Mouse (Mus musculus) embryonic facial prominence, embryonic 14.5 days (tissue): ENCODE measurements around the gene Apoa5. TPM values are rescaled to one million over a fixed set of nuclear protein-coding genes. Genes with fewer than 3 reads are reported as not detected.

ENCODE experiments used
- ATAC-seq: fragments of 200-750 bp; cut with Nextera tagmentation; 2 replicates; pipeline ENCODE4 v1.8.0; 2017; ENCODE audit warnings: low read depth, moderate number of reproducible peaks, moderate TSS enrichment
- DNase-seq: peaks from one replicate; pipeline ENCODE4 v3.0.0-alpha.2; 2015; ENCODE audit warnings: low spot score
- H3K27ac ChIP-seq: fragments of 300-500 bp; sonication (generic); replicated peaks from 2 replicates; pipeline ENCODE4 v1.5.1; 2014; ENCODE audit warnings: low read depth, mild to moderate bottlenecking, low read length, moderate library complexity
- H3K27me3 ChIP-seq: fragments of 300-500 bp; sonication (generic); replicated peaks from 2 replicates; pipeline ENCODE4 v1.6.1; 2014; ENCODE audit warnings: low read length; ENCODE audit not compliant: control insufficient read depth, insufficient read depth
- H3K36me3 ChIP-seq: fragments of 300-500 bp; sonication (generic); 2 replicates; pipeline ENCODE4 v1.6.1; 2014; ENCODE audit warnings: low read length, mixed read lengths; ENCODE audit not compliant: control insufficient read depth, insufficient read depth
- H3K4me1 ChIP-seq: fragments of 300-500 bp; sonication (generic); 2 replicates; pipeline ENCODE4 v1.6.1; 2014; ENCODE audit warnings: antibody characterized with exemption, low read length; ENCODE audit not compliant: control insufficient read depth, insufficient read depth
- H3K4me2 ChIP-seq: fragments of 300-500 bp; sonication (generic); 2 replicates; pipeline ENCODE4 v1.6.1; 2014; ENCODE audit warnings: low read depth, mild to moderate bottlenecking, low read length, moderate library complexity, mixed read lengths
- H3K4me3 ChIP-seq: fragments of 300-500 bp; sonication (generic); 2 replicates; pipeline ENCODE4 v1.5.1; 2014; ENCODE audit warnings: low read depth, mild to moderate bottlenecking, low read length
- H3K9ac ChIP-seq: fragments of 300-500 bp; sonication (generic); 2 replicates; pipeline ENCODE4 v1.6.1; 2014; ENCODE audit warnings: low read depth, mild to moderate bottlenecking, low read length, moderate library complexity, mixed read lengths
- H3K9me3 ChIP-seq: fragments of 300-500 bp; sonication (generic); 2 replicates; pipeline ENCODE4 v1.6.1; 2016; ENCODE audit warnings: low read length; ENCODE audit not compliant: control insufficient read depth
- WGBS: fragments of 180-500 bp; shearing (Covaris S2); extraction: QIAGEN DNeasy Blood & Tissue Kit; methylation state at CpG from one replicate; pipeline ENCODE4 v1.1.7; 2014; 5-methylcytosine and 5-hydroxymethylcytosine counted together
- polyA plus RNA-seq: library from polyadenylated mRNA; unstranded; fragments of >200 nt; fragmentation: Nextera tagmentation; extraction: Ambion mirVana; gene quantifications from 2 replicates; pipeline ENCODE4 v1.2.1, GENCODE M21; 2014

Apoa5 gene
- polyA plus RNA-seq, 1 experiment from 2014 or later, result not detected

DNA sequence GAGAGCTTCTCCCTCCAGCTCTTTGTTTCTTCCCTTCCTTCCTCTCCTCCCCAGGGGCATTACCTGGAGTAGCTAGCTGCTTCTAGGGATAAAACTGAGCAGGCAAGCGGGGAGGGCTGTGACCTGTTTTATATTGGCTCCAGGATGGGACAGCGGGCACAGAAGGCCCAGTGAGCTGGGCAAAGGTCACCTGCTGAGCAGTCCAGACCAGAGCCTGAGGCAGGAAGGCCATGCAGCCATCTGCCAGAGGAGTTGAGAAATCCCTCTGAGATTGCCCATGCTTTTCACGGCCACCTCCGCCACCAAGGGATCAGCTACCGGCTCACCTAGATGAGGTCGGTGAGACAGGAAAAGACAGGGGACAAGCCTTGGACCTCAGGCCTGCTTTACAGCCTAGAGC is 33.2 kb upstream of the Apoa5 start:
- H3K27ac ChIP-seq, result no peak overlapping the region
- H3K9me3 ChIP-seq, result no peaks in the 10 kb centered on the region
- H3K4me1 ChIP-seq, result no peaks in the 10 kb centered on the region
- DNase-seq (no peak), ATAC-seq (no peak)
- no peak overlapping the region for H3K9ac ChIP-seq
- H3K27me3 ChIP-seq, result no peaks in the 10 kb centered on the region
- no peaks in the 10 kb centered on the region for H3K36me3 ChIP-seq
- WGBS, result 85% methylated on average over 6 of the region's 6 CpGs
- H3K4me3 ChIP-seq, result no peak overlapping the region
- H3K4me2 ChIP-seq, result no peak overlapping the region

GRCm38 (mm10) chr9:46235596-46235648 is 33.0 kb upstream of the Apoa5 start, which contains the start of gene Apoc3:
Gene Apoc3, minus strand, starts transcription at chr9:46235636.
- no peak within 1 kb of the TSS for H3K4me2 ChIP-seq
- no peaks in the 10 kb centered on the region for H3K9me3 ChIP-seq
- no peak for DNase-seq
- no peak within 1 kb of the TSS for H3K4me3 ChIP-seq
- H3K27me3 ChIP-seq, result no peaks in the 10 kb centered on the region
- no peak for ATAC-seq
- H3K9ac ChIP-seq, result no peak within 1 kb of the TSS
- no peaks in the 10 kb centered on the region for H3K36me3 ChIP-seq
- H3K4me1 ChIP-seq, result no peaks in the 10 kb centered on the region
- no peak within 1 kb of the TSS for H3K27ac ChIP-seq

DNA sequence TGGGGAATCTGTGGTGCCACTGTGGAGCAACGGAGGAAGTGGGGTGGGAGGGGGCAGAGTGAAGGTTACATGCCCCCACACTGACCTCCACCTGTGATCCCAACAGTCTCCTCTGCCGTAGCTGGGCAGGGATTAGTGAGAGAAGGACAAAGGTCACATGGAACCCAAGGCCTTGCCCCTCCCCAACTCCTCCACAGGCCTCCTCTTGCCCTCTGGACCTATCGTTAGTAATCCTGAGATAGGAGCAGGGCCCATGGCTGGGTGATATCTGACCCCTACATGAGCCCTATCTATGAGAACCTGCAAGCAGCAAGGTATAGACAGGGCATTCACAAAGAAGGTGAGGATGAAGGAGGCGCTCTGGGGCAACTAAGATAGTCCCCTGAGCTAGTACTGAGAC is 32.8 kb upstream of the Apoa5 start:
- H3K27me3 ChIP-seq, result no peaks in the 10 kb centered on the region
- no peak overlapping the region for H3K4me2 ChIP-seq
- DNase-seq, result no peak
- no peak for ATAC-seq
- H3K9me3 ChIP-seq, result no peaks in the 10 kb centered on the region
- H3K36me3 ChIP-seq, result no peaks in the 10 kb centered on the region
- WGBS, result 55% methylated on average over 4 of the region's 4 CpGs
- no peak overlapping the region for H3K4me3 ChIP-seq
- no peaks in the 10 kb centered on the region for H3K4me1 ChIP-seq
- H3K9ac ChIP-seq, result no peak overlapping the region
- H3K27ac ChIP-seq, result no peak overlapping the region

DNA sequence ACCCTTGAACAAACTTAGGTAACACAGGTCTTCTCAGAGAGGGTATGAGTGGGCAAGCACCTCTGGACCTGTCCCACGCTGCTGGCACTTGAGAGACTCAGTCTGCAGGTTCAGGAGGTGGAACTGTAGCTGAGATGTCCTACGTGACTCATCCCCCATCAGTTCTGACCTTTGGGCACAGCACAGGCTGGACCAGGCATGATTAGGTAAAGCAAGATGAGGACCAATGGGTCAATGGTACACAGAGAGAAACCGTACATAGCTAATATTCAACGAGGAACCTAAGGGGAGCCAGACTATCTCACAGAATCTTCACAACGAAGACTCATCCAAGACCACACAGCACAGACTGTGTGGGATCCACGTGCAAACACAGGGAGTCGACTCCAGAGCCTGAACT is 29.6 kb upstream of the Apoa5 start:
- whole genome bisulfite sequencing, result 90% methylated on average over 7 of the region's 7 CpGs
- Histone ChIP-seq H3K27ac (no peak overlapping the region), H3K9ac (no peak overlapping the region), H3K36me3 (no peaks in the 10 kb centered on the region), H3K4me3 (no peak overlapping the region), H3K9me3 (no peaks in the 10 kb centered on the region), H3K4me2 (no peak overlapping the region), H3K4me1 (no peaks in the 10 kb centered on the region), H3K27me3 (no peaks in the 10 kb centered on the region)
- ATAC-seq (no peak), DNase-seq (no peak)

GRCm38 (mm10) chr9:46240526-46241153 is 27.8 kb upstream of the Apoa5 start, which contains the start of gene Apoa4:
Gene Apoa4, plus strand, starts transcription at chr9:46240696.
- H3K27ac ChIP-seq, result no peak within 1 kb of the TSS
- no peaks in the 10 kb centered on the region for H3K9me3 ChIP-seq
- H3K4me3 ChIP-seq, result no peak within 1 kb of the TSS
- no peak within 1 kb of the TSS for H3K9ac ChIP-seq
- ATAC-seq, result no peak
- 67% methylated on average over 6 of the region's 7 CpGs for WGBS
- no peaks in the 10 kb centered on the region for H3K4me1 ChIP-seq
- no peak for DNase-seq
- no peaks in the 10 kb centered on the region for H3K36me3 ChIP-seq
- H3K27me3 ChIP-seq, result no peaks in the 10 kb centered on the region
- H3K4me2 ChIP-seq, result no peak within 1 kb of the TSS

DNA sequence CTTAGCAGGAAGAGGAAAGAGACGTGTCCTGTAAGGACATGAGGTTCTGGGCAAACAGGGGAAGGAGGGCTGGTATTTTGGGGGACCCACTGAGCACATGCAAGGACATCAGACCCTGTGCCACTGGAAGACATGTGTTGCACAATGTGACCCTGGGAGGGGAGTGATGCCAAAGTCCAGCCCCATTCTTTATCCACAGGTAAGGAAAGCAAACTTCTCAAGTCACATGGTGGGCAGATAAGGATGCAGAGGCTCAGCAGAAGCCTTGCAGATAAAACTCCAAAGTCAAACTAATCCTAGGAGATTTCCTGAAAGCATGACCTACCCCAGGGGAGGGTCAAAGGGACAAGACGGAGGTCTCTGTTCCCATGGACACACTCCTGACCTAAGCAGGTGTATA is 26.6 kb upstream of the Apoa5 start:
- DNase-seq, result no peak
- Histone ChIP-seq H3K9ac (no peak overlapping the region), H3K4me3 (no peak overlapping the region), H3K4me2 (no peak overlapping the region), H3K4me1 (no peaks in the 10 kb centered on the region), H3K27ac (no peak overlapping the region), H3K36me3 (no peaks in the 10 kb centered on the region), H3K27me3 (no peaks in the 10 kb centered on the region), H3K9me3 (no peaks in the 10 kb centered on the region)
- no peak for ATAC-seq
- 80% methylated on average over 2 of the region's 2 CpGs for WGBS

DNA sequence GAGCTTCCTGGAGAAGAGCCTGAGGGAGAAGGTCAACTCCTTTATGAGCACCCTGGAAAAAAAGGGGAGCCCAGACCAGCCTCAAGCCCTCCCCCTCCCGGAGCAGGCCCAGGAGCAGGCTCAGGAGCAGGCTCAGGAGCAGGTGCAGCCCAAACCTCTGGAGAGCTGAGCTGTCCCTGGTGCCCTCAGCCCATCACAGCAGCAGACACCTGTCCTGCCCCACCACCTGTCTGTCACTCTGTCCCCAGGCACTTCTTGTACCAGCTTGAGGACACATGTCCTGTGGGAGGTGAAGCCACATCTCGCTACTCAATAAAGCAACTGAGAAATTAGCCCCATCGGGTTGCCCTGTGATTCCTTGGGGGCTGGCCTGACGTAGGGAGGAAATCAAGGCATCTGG is 25.3 kb upstream of the Apoa5 start:
- 59% methylated on average over 4 of the region's 4 CpGs for WGBS
- Histone ChIP-seq H3K36me3 (no peaks in the 10 kb centered on the region), H3K9ac (no peak overlapping the region), H3K9me3 (no peaks in the 10 kb centered on the region), H3K4me2 (no peak overlapping the region), H3K4me3 (no peak overlapping the region), H3K27ac (no peak overlapping the region), H3K27me3 (no peaks in the 10 kb centered on the region), H3K4me1 (no peaks in the 10 kb centered on the region)
- DNase-seq, result peak; percentile 13
- peak; percentile 60; the same call in 1 of the 2 replicates for ATAC-seq

GRCm38 (mm10) chr9:46243584-46243983 is 24.8 kb upstream of the Apoa5 start:
- DNase-seq (no peak), ATAC-seq (no peak)
- H3K9me3 ChIP-seq, result no peaks in the 10 kb centered on the region
- H3K4me3 ChIP-seq, result no peak overlapping the region
- no peaks in the 10 kb centered on the region for H3K36me3 ChIP-seq
- H3K27me3 ChIP-seq, result no peaks in the 10 kb centered on the region
- 39% methylated on average over 8 of the region's 8 CpGs for WGBS
- no peak overlapping the region for H3K27ac ChIP-seq
- no peak overlapping the region for H3K4me2 ChIP-seq
- H3K4me1 ChIP-seq, result no peaks in the 10 kb centered on the region
- H3K9ac ChIP-seq, result no peak overlapping the region

DNA sequence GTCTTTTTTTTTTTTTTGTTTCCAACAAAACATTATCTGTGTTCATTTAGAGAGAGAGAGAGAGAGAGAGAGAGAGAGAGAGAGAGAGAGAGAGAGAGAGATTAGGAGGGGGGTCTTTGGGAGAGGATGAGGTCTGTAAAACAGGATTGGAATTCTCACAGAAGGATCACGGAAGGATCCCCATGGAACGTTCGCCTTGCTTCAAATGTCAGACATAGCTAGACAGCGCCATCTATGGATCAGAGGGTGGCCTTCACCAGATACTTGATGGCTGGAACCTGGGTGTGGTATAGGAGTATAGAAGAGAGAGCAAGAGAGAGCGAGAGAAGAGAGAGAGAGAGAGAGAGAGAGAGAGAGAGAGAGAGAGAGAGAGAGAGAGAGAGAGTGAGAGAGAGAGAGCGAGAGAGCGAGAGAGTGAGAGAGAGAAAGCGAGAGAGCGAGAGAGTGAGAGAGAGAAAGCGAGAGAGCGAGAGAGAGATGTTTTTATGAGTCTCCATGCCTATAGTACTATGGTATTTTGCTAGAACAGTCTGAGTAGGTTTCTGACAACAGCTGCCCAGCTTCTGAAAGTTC is 21.6 kb upstream of the Apoa5 start:
- peak; percentile 85 for ATAC-seq
- H3K9ac ChIP-seq, result no peak overlapping the region; the same call in 1 of the 2 replicates
- peak; percentile 93 for DNase-seq

More for the DNA sequence above, 21.6 kb upstream of the Apoa5 start:
- Histone ChIP-seq H3K4me1 (no peaks in the 10 kb centered on the region), H3K27me3 (no peaks in the 10 kb centered on the region), H3K4me3 (no peak overlapping the region), H3K36me3 (no peaks in the 10 kb centered on the region), H3K27ac (no peak overlapping the region), H3K9me3 (no peaks in the 10 kb centered on the region), H3K4me2 (peak overlapping the region; percentile 22; the same call in 1 of the 2 replicates)
- WGBS, result 26% methylated on average over 11 of the region's 11 CpGs
